Mouse (Mus musculus) right cerebral cortex, adult 2 months (tissue): ENCODE data around the gene Krtap12-1.
"Not testable (repeated sequence)": the region's sequence is repeated elsewhere in the genome, so short reads cannot be mapped to it uniquely, and the experiment has no call there.

Source experiments
- DNase-seq, 2 experiments: peaks; one replicate each; pipeline ENCODE4 v3.0.0; 2021 to 2022; ENCODE audit warnings: low spot score in 2 of 2

Gene Krtap12-1

GRCm38 (mm10) chr10:77720299-77720698, at the start of gene Krtap12-1:
Gene Krtap12-1 (plus strand): TSS chr10:77720599.
- not testable (repeated sequence) for DNase-seq

- no peak for DNase-seq
Measured at GRCm38 (mm10) chr10:77670710-77671109, 49.7 kb upstream of the Krtap12-1 start.

- no peak for DNase-seq
Measured at GRCm38 (mm10) chr10:77671519-77671918, 48.9 kb upstream of the Krtap12-1 start.

- no peak for DNase-seq
Measured at GRCm38 (mm10) chr10:77673765-77674164, 46.6 kb upstream of the Krtap12-1 start.

GRCm38 (mm10) chr10:77677562-77677961, 42.8 kb upstream of the Krtap12-1 start:
- no peak for DNase-seq

- DNase-seq: peak; percentile 23 to 27
Measured at GRCm38 (mm10) chr10:77682994-77683393, 37.4 kb upstream of the Krtap12-1 start.

GRCm38 (mm10) chr10:77684181-77684580, 36.2 kb upstream of the Krtap12-1 start:
- no peak for DNase-seq

- no peak for DNase-seq
Measured at GRCm38 (mm10) chr10:77685895-77686664, 34.3 kb upstream of the Krtap12-1 start, which contains the start of gene Tspear. Gene Tspear (plus strand): TSS chr10:77686569.

- DNase-seq: no peak
Measured at GRCm38 (mm10) chr10:77687021-77687420, 33.4 kb upstream of the Krtap12-1 start.

GRCm38 (mm10) chr10:77690356-77690807, 30.0 kb upstream of the Krtap12-1 start, which contains the start of gene Gm19402:
Gene Gm19402 (minus strand): TSS chr10:77690757.
- DNase-seq: not testable (repeated sequence)

GRCm38 (mm10) chr10:77697133-77697532, 23.3 kb upstream of the Krtap12-1 start, which contains the start of gene Gm9508:
Gene Gm9508 (minus strand): TSS chr10:77697233.
- DNase-seq: no peak

GRCm38 (mm10) chr10:77706326-77706725, 14.1 kb upstream of the Krtap12-1 start, which contains the start of gene Gm10272:
Gene Gm10272 (plus strand): TSS chr10:77706626.
- no peak for DNase-seq

- no peak for DNase-seq
Measured at GRCm38 (mm10) chr10:77709831-77710230, 10.6 kb upstream of the Krtap12-1 start.

GRCm38 (mm10) chr10:77711157-77711556, 9.2 kb upstream of the Krtap12-1 start, which contains the start of gene Gm10024:
Gene Gm10024 (plus strand): TSS chr10:77711457.
- not testable (repeated sequence) for DNase-seq

GRCm38 (mm10) chr10:77713734-77714133, 6.7 kb upstream of the Krtap12-1 start:
- no peak for DNase-seq

GRCm38 (mm10) chr10:77715507-77715906, 4.9 kb upstream of the Krtap12-1 start, which contains the start of gene Gm10142:
Gene Gm10142 (plus strand): TSS chr10:77715807.
- no peak for DNase-seq

- DNase-seq: no peak
Measured at GRCm38 (mm10) chr10:77724855-77725254, 4.5 kb downstream of the Krtap12-1 start.

GRCm38 (mm10) chr10:77726186-77726585, 5.8 kb downstream of the Krtap12-1 start, which contains the start of gene Gm10100:
Gene Gm10100 (plus strand): TSS chr10:77726486.
- DNase-seq: no peak

GRCm38 (mm10) chr10:77728280-77728679, 7.9 kb downstream of the Krtap12-1 start:
- no peak for DNase-seq

GRCm38 (mm10) chr10:77729241-77729640, 8.8 kb downstream of the Krtap12-1 start:
- no peak for DNase-seq

GRCm38 (mm10) chr10:77735928-77736327, 15.5 kb downstream of the Krtap12-1 start:
- no peak for DNase-seq

- DNase-seq: no peak
Measured at GRCm38 (mm10) chr10:77738929-77739328, 18.5 kb downstream of the Krtap12-1 start.
